Mouse (Mus musculus) spleen, embryonic (tissue): ENCODE measurements around the gene Tmem191c.

ENCODE experiments used
- CTCF ChIA-PET: fragments of 350-600 bp; sonication (Branson Sonifier 250); formaldehyde crosslinking; loops from one replicate; lab custom pipeline; 2022; lab: Charles Lee

Gene Tmem191c

GRCm38 (mm10) chr16:17275721-17276120, at the start of gene Tmem191c:
Gene Tmem191c, plus strand, starts transcription at chr16:17276077.
- CTCF ChIA-PET: no interaction called here

GRCm38 (mm10) chr16:17226496-17226895, 49.4 kb upstream of the Tmem191c start:
- CTCF ChIA-PET: interaction anchor here (0.6 kb wide), 1 partner anchor 45 kb away, joined by 7 read pairs; no protein-coding TSS in a partner anchor

GRCm38 (mm10) chr16:17231523-17231922, 44.4 kb upstream of the Tmem191c start:
- CTCF ChIA-PET: interaction anchor here (0.6 to 1.0 kb wide), 2 partner anchors 23 to 100 kb away, joined by 3 to 12 read pairs; no protein-coding TSS in a partner anchor

GRCm38 (mm10) chr16:17232794-17233701, 42.8 kb upstream of the Tmem191c start, which contains the start of gene Hic2:
Gene Hic2, plus strand, starts transcription at chr16:17233572.
- CTCF ChIA-PET: no interaction called here

- CTCF ChIA-PET: no interaction called here
Observed at GRCm38 (mm10) chr16:17233702-17234498, 42.0 kb upstream of the Tmem191c start.

- CTCF ChIA-PET: no interaction called here
Observed at GRCm38 (mm10) chr16:17234499-17234895, 41.4 kb upstream of the Tmem191c start.

GRCm38 (mm10) chr16:17234916-17235665, 40.8 kb upstream of the Tmem191c start:
- CTCF ChIA-PET: no interaction called here

- CTCF ChIA-PET: interaction anchor here (1.1 kb wide), 1 partner anchor 26 kb away, joined by 3 read pairs; no protein-coding TSS in a partner anchor
Observed at GRCm38 (mm10) chr16:17237634-17238033, 38.2 kb upstream of the Tmem191c start.

GRCm38 (mm10) chr16:17239409-17239808, 36.5 kb upstream of the Tmem191c start:
- CTCF ChIA-PET: no interaction called here

GRCm38 (mm10) chr16:17243731-17244130, 32.1 kb upstream of the Tmem191c start:
- CTCF ChIA-PET: no interaction called here

GRCm38 (mm10) chr16:17244996-17245395, 30.9 kb upstream of the Tmem191c start:
- CTCF ChIA-PET: no interaction called here

GRCm38 (mm10) chr16:17247727-17248126, 28.1 kb upstream of the Tmem191c start:
- CTCF ChIA-PET: no interaction called here

- CTCF ChIA-PET: no interaction called here
Observed at GRCm38 (mm10) chr16:17249135-17249534, 26.7 kb upstream of the Tmem191c start.

GRCm38 (mm10) chr16:17251539-17251938, 24.3 kb upstream of the Tmem191c start:
- CTCF ChIA-PET: no interaction called here

- CTCF ChIA-PET: no interaction called here
Observed at GRCm38 (mm10) chr16:17252086-17252726, 23.7 kb upstream of the Tmem191c start.

GRCm38 (mm10) chr16:17252841-17253240, 23.0 kb upstream of the Tmem191c start:
- CTCF ChIA-PET: interaction anchor here (0.9 kb wide), 1 partner anchor 47 kb away, joined by 3 read pairs; no protein-coding TSS in a partner anchor

GRCm38 (mm10) chr16:17254005-17254597, 21.8 kb upstream of the Tmem191c start:
- CTCF ChIA-PET: interaction anchor here (0.7 kb wide), 1 partner anchor 43 kb away, joined by 3 read pairs; no protein-coding TSS in a partner anchor

- CTCF ChIA-PET: no interaction called here
Observed at GRCm38 (mm10) chr16:17255270-17255669, 20.6 kb upstream of the Tmem191c start.

GRCm38 (mm10) chr16:17257359-17257821, 18.5 kb upstream of the Tmem191c start:
- CTCF ChIA-PET: no interaction called here

GRCm38 (mm10) chr16:17258917-17259316, 17.0 kb upstream of the Tmem191c start:
- CTCF ChIA-PET: no interaction called here
